ENCODE assay signal across 29 mouse cellular contexts in genomic region chr7:119484154-119484553, GRCm38 (mm10). TPM values are rescaled to one million over a fixed set of nuclear protein-coding genes. Genes with fewer than 3 reads are reported as not detected.
DNase-seq lines count a peak whose midpoint lies in the region; ATAC-seq lines count a peak whose summit lies in the region.
"Had no signal": no experiment of that assay in that cellular context is flagged by ENCODE, and none has a peak within 500 bp of the region (broad histone marks: within the 10 kb centered on the region; RNA-seq: fewer than 3 reads in every experiment).

No protein-coding gene starts in this region.

- H3K27ac ChIP-seq in kidney, embryonic 16.5 days (ENCODE audit: low read length), result no peak overlapping the region
- H3K27ac ChIP-seq: embryonic facial prominence, embryonic 12.5 days; embryonic facial prominence, embryonic 15.5 days; heart, embryonic 15.5 days; hindbrain, embryonic 14.5 days; hindbrain, postnatal 0 days had no signal

- no peaks in the 10 kb centered on the region for H3K36me3 ChIP-seq in kidney, embryonic 16.5 days (ENCODE audit: insufficient read depth, low read length)
- H3K36me3 ChIP-seq: embryonic facial prominence, embryonic 12.5 days; embryonic facial prominence, embryonic 15.5 days; heart, embryonic 15.5 days had no signal

- DNase-seq in kidney, adult 18-20 months, result peak; percentile 45
- peak; percentile 64 for DNase-seq in kidney, adult 9 months
- peak; percentile 16 for DNase-seq in kidney, postnatal 10 days
- DNase-seq in kidney, postnatal 36 days, result peak; percentile 38 to 54
- no peak for DNase-seq in frontal cortex, postnatal 10 days (ENCODE audit: low spot score in 2 of 2)
- DNase-seq: adrenal gland, adult 2 months; adrenal gland, postnatal 14 days; cerebellum, adult 11 months; cerebellum, adult 2 months; cerebellum, adult 9-11 months; cerebellum, postnatal 25 days; forebrain, postnatal 0 days; gastrocnemius, postnatal 25 days; heart, postnatal 14 days; heart, postnatal 4 days had no signal

- H3K27me3 ChIP-seq in kidney, embryonic 16.5 days (ENCODE audit: insufficient read depth, low read length), result no peaks in the 10 kb centered on the region
- H3K27me3 ChIP-seq: embryonic facial prominence, embryonic 12.5 days; embryonic facial prominence, embryonic 15.5 days; heart, embryonic 15.5 days had no signal

- no peak overlapping the region for H3K9ac ChIP-seq in kidney, embryonic 16.5 days (replicated peaks; ENCODE audit: low read length)
- H3K9ac ChIP-seq: embryonic facial prominence, embryonic 12.5 days; embryonic facial prominence, embryonic 15.5 days; forebrain, postnatal 0 days; heart, embryonic 15.5 days; hindbrain, embryonic 14.5 days had no signal

- H3K9me3 ChIP-seq in kidney, embryonic 16.5 days (ENCODE audit: low read length), result no peaks in the 10 kb centered on the region
- H3K9me3 ChIP-seq: embryonic facial prominence, embryonic 12.5 days; embryonic facial prominence, embryonic 15.5 days; heart, embryonic 15.5 days had no signal

- H3K4me2 ChIP-seq in kidney, embryonic 16.5 days (replicated peaks; ENCODE audit: low read depth, low read length), result no peak overlapping the region
- H3K4me2 ChIP-seq: embryonic facial prominence, embryonic 12.5 days; embryonic facial prominence, embryonic 15.5 days; heart, embryonic 11.5 days; heart, embryonic 15.5 days; hindbrain, embryonic 14.5 days had no signal

- ATAC-seq in kidney, embryonic 16.5 days (ENCODE audit: low FRiP score, low TSS enrichment), result no peak
- ATAC-seq: CD4-positive, CD25-positive, alpha-beta regulatory T cell, adult 4 months; forebrain, embryonic 14.5 days; forebrain, postnatal 0 days; hindbrain, postnatal 0 days had no signal

- WGBS in kidney, embryonic 16.5 days, result 86% methylated on average over 4 of the region's 4 CpGs

- peaks cover 3% of the 10 kb centered on the region; the same call in 1 of the 2 replicates for H3K4me1 ChIP-seq in kidney, embryonic 16.5 days (ENCODE audit: insufficient read depth, low read length)
- H3K4me1 ChIP-seq: embryonic facial prominence, embryonic 12.5 days; embryonic facial prominence, embryonic 15.5 days; heart, embryonic 15.5 days had no signal

- H3K4me3 ChIP-seq in kidney, embryonic 16.5 days (ENCODE audit: low read length), result no peak overlapping the region
- H3K4me3 ChIP-seq: embryonic facial prominence, embryonic 12.5 days; embryonic facial prominence, embryonic 15.5 days; heart, embryonic 15.5 days had no signal

RNA-seq across cellular contexts. Expression of gene Umod, which starts 5.1 kb away (rescaled TPM):
- 8.3 and 10.0 TPM in 2 replicates for polyA plus RNA-seq in kidney, embryonic 16.5 days (2015; fragmentation: Nextera tagmentation; extraction: Ambion mirVana)
- polyA plus RNA-seq: adrenal gland, adult 2 months; C2C12; CD4-positive, CD25-positive, alpha-beta regulatory T cell, adult 4 months; cerebellum, adult 2 months; embryonic facial prominence, embryonic 12.5 days; embryonic facial prominence, embryonic 15.5 days; forebrain, embryonic 11.5 days; forebrain, embryonic 14.5 days; forebrain, postnatal 0 days; frontal cortex, adult 2 months; heart, embryonic 11.5 days; heart, embryonic 15.5 days; hindbrain, embryonic 11.5 days; hindbrain, embryonic 14.5 days; hindbrain, postnatal 0 days had no signal

RNA-seq across cellular contexts. Expression of gene Gp2, which starts 25.1 kb away (rescaled TPM):
- 0.09 and 0.22 TPM in 2 replicates for polyA plus RNA-seq in kidney, embryonic 16.5 days (2015; fragmentation: Nextera tagmentation; extraction: Ambion mirVana)
- polyA plus RNA-seq: adrenal gland, adult 2 months; C2C12; CD4-positive, CD25-positive, alpha-beta regulatory T cell, adult 4 months; cerebellum, adult 2 months; embryonic facial prominence, embryonic 12.5 days; embryonic facial prominence, embryonic 15.5 days; forebrain, embryonic 11.5 days; forebrain, embryonic 14.5 days; forebrain, postnatal 0 days; gonadal fat pad, adult 2 months; heart, embryonic 11.5 days; heart, embryonic 15.5 days; hindbrain, embryonic 11.5 days; hindbrain, embryonic 14.5 days; hindbrain, postnatal 0 days had no signal

RNA-seq across cellular contexts. Expression of gene Acsm5, which starts 35.1 kb away (rescaled TPM):
- polyA plus RNA-seq in kidney, embryonic 16.5 days (2015; fragmentation: Nextera tagmentation; extraction: Ambion mirVana), result 1.2 TPM in 2 replicates
- polyA plus RNA-seq: C2C12; CD4-positive, CD25-positive, alpha-beta regulatory T cell, adult 4 months; embryonic facial prominence, embryonic 12.5 days; embryonic facial prominence, embryonic 15.5 days; forebrain, embryonic 11.5 days; forebrain, embryonic 14.5 days; forebrain, postnatal 0 days; heart, embryonic 11.5 days; heart, embryonic 15.5 days; hindbrain, embryonic 11.5 days; hindbrain, embryonic 14.5 days had no signal

RNA-seq across cellular contexts. Expression of gene Pdilt, which starts 39.1 kb away (rescaled TPM):
- 0.10 and 0.21 TPM in 2 replicates for polyA plus RNA-seq in kidney, embryonic 16.5 days (2015; fragmentation: Nextera tagmentation; extraction: Ambion mirVana)
- polyA plus RNA-seq: adrenal gland, adult 2 months; C2C12; CD4-positive, CD25-positive, alpha-beta regulatory T cell, adult 4 months; cerebellum, adult 2 months; embryonic facial prominence, embryonic 12.5 days; embryonic facial prominence, embryonic 15.5 days; forebrain, embryonic 11.5 days; frontal cortex, adult 2 months; heart, embryonic 11.5 days; heart, embryonic 15.5 days; hindbrain, embryonic 11.5 days had no signal

Comparison
In these comparisons a context has a peak if more than half of its experiments do, and no peak if none do; other contexts are left out.
1. DNase-seq: peak in kidney, adult 18-20 months (single experiment), kidney, adult 9 months (single experiment), kidney, postnatal 10 days (single experiment) and kidney, postnatal 36 days (2 of 2); none in frontal cortex, postnatal 10 days (0 of 2).